Mouse (Mus musculus): ENCODE measurements at regions not wholly inside any gene's neighbourhood (a gene's known extent, or its start where the extent isn't known, plus 50 kb on each side); places are given as distances from the start of the nearest gene placed in this dataset.

DNA sequence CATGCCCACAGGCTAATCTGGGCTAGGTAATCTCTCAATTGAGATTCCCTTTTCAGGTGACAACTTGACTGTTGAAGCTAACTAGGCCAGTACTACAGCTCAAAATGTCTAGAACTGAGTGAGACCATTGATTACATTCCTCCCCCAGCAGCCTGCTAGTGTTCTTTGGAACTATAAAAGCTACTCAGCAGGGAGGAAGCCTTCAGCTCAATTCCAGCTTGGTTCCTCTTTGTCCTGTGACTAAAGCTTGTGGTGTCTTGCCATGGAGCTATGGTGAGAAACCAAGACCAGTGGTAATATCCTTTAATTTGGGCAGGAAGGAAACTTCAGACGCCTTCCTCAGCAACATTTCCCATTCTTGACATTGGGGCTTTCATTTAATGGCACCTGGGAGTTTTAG lies 52.9 kb upstream of the Ccser1 start:
- no peak for DNase-seq

DNA sequence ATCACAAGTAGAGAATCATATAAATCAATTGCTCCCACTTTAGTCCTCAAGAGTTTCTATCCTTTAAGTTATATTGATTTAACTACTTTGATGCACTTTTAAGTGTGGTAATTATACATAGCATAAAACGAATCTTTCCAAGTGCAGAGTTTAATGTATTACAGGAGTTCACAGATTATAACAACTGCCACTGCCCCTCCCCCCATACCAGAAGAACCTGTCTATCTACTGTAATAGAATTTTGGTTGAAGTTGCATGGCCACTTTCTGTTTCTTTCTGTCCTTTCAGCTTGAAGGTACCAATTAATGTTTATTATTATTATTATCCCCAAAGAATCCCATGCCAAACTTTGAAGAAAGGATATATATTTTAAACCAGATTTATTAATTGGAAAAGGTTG lies 51.9 kb upstream of the Ccser1 start:
- DNase-seq: no peak

Measured in adrenal gland, postnatal 10 days (tissue).